Mouse (Mus musculus) lung, adult 2 months (tissue): ENCODE data around the gene Fhl2.

Experiments used
- CTCF ChIP-seq: fragments of 200-500 bp; IDR thresholded peaks from 2 replicates; pipeline ENCODE4 v1.5.1; 2011; ENCODE audit warnings: mild to moderate bottlenecking, low read length, control low read depth; ENCODE audit not compliant: insufficient read depth
- POLR2A ChIP-seq: fragments of 200-500 bp; IDR thresholded peaks from 2 replicates; pipeline ENCODE4 v1.6.1; 2011; ENCODE audit warnings: low read depth, mild to moderate bottlenecking, control low read depth, low read length, borderline replicate concordance; ENCODE audit errors: extremely low read depth

DNA sequence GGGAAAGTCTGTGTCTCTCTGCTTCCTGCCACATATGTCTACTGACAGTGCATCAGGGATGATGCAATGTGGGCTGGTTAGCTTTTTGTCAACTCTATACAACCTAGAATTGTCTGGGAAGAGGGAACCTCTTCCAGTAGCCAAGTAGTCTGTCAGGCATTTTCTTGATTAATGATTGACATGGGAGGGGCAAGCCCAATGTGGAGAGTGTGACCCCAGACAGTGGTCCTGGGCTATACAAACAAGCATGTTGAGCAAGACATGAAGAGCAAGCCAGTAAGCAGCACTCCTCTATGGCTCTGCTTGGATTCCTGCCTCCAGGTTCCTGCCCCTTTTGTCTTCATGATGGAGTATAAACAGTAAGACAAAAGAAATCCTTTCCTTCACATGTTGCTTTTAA is 69.6 kb downstream of the Fhl2 start:
- TF ChIP-seq CTCF (no peak), POLR2A (no peak)
